Mouse (Mus musculus) B cell, adult 2 months (primary cell): Measurements from ENCODE around the gene Fibp.
A peak's percentile ranks its signal among the peaks of the same experiment; 100 is the strongest.

Experiments used
- DNase-seq, 2 experiments: peaks; one replicate each; pipeline ENCODE4 v3.0.0; 2022

The Fibp gene

GRCm38 (mm10) chr19:5460465-5460911, at the start of gene Fibp:
Gene Fibp, plus strand, starts transcription at chr19:5460615.
- peak; percentile 92 to 93 for DNase-seq

GRCm38 (mm10) chr19:5410641-5411040, 49.8 kb upstream of the Fibp start:
- no peak for DNase-seq

- no peak for DNase-seq
Observed at GRCm38 (mm10) chr19:5411961-5412360, 48.5 kb upstream of the Fibp start.

- DNase-seq: no peak
Observed at GRCm38 (mm10) chr19:5413840-5414239, 46.6 kb upstream of the Fibp start.

GRCm38 (mm10) chr19:5414534-5414957, 45.9 kb upstream of the Fibp start:
- no peak for DNase-seq

- DNase-seq: no peak
Observed at GRCm38 (mm10) chr19:5418750-5419466, 41.5 kb upstream of the Fibp start.

GRCm38 (mm10) chr19:5419630-5420029, 40.8 kb upstream of the Fibp start:
- DNase-seq: no peak

GRCm38 (mm10) chr19:5420579-5420978, 39.8 kb upstream of the Fibp start:
- no peak for DNase-seq

- no peak for DNase-seq
Observed at GRCm38 (mm10) chr19:5421784-5422183, 38.6 kb upstream of the Fibp start.

GRCm38 (mm10) chr19:5422267-5422666, 38.1 kb upstream of the Fibp start:
- no peak for DNase-seq

GRCm38 (mm10) chr19:5422895-5423443, 37.4 kb upstream of the Fibp start:
- no peak for DNase-seq

GRCm38 (mm10) chr19:5423561-5423960, 36.9 kb upstream of the Fibp start:
- DNase-seq: no peak

GRCm38 (mm10) chr19:5424092-5424781, 36.2 kb upstream of the Fibp start:
- DNase-seq: peak; percentile 68 to 72

GRCm38 (mm10) chr19:5424782-5425741, 35.4 kb upstream of the Fibp start, which contains the start of the genes Drap1 and AI837181:
Gene Drap1, minus strand, starts transcription at chr19:5424979.
Gene AI837181, plus strand, starts transcription at chr19:5425144.
- DNase-seq: peak; percentile 95

- peak in 1 of 2 experiments; percentile 4 for DNase-seq
Observed at GRCm38 (mm10) chr19:5425906-5426565, 34.4 kb upstream of the Fibp start.

GRCm38 (mm10) chr19:5426640-5427290, 33.6 kb upstream of the Fibp start:
- no peak for DNase-seq

- DNase-seq: peak; percentile 31 to 46
Observed at GRCm38 (mm10) chr19:5428083-5428482, 32.3 kb upstream of the Fibp start.

- no peak for DNase-seq
Observed at GRCm38 (mm10) chr19:5429219-5429618, 31.2 kb upstream of the Fibp start.

GRCm38 (mm10) chr19:5429806-5430205, 30.6 kb upstream of the Fibp start:
- DNase-seq: no peak

- no peak for DNase-seq
Observed at GRCm38 (mm10) chr19:5430408-5430807, 30.0 kb upstream of the Fibp start.

- DNase-seq: peak in 1 of 2 experiments; percentile 26
Observed at GRCm38 (mm10) chr19:5431911-5432464, 28.4 kb upstream of the Fibp start.
